Mouse (Mus musculus) olfactory bulb, adult 2 months (tissue): Measurements from ENCODE around the gene Nol10.

Experiments used
- CTCF ChIP-seq: fragments of 200-500 bp; IDR thresholded peaks from 2 replicates; pipeline ENCODE4 v1.5.1; 2012; ENCODE audit warnings: low read depth, mild to moderate bottlenecking, low read length, moderate library complexity; ENCODE audit not compliant: insufficient read depth
- POLR2A ChIP-seq: fragments of 200-500 bp; IDR thresholded peaks from 2 replicates; pipeline ENCODE4 v1.6.1; 2012; ENCODE audit warnings: mild to moderate bottlenecking, low read depth, low read length, moderate library complexity; ENCODE audit not compliant: insufficient read depth

DNA sequence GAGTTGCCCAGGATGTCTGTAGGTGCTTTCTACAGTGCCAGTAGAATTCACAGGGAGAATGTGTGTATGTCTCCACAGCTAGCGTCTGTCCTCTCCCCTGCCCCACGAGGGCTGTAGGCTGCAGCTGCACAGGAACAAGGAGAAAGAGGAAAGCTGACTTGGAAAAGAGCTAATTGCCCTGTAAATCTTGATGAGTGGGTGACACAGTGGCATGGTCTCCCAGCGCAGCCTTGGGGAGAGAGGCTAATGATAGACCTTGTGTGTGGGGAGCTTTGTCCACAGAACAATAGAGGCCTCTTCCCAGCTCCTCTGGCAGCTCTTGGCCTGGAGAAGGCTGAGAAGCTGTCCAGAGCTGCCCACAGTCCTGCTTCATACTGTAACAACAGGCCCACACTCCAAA is 78.5 kb downstream of the Nol10 start:
- TF ChIP-seq POLR2A (no peak), CTCF (no peak)
